Mouse (Mus musculus): ENCODE data around the gene Atp6v1g2. TPM values are rescaled to one million over a fixed set of nuclear protein-coding genes. Genes with fewer than 3 reads are reported as not detected.

Atp6v1g2 gene
- polyA plus RNA-seq, 1 experiment from 2014 or later = 151 TPM

GRCm38 (mm10) chr17:35200398-35200797, 33.1 kb upstream of the Atp6v1g2 start:
- peaks cover 23% of the 10 kb centered on the region for H3K27me3 ChIP-seq (replicated peaks; ENCODE audit: control insufficient read depth, insufficient read depth, low read length)
- 89% methylated on average over 11 of the region's 11 CpGs for WGBS
- H3K9ac ChIP-seq (ENCODE audit: low read depth, low read length) = no peak overlapping the region
- H3K4me3 ChIP-seq (ENCODE audit: low read length) = no peak overlapping the region
- no peak overlapping the region for H3K27ac ChIP-seq (ENCODE audit: low read depth, low read length)
- no peaks in the 10 kb centered on the region for H3K36me3 ChIP-seq (ENCODE audit: control insufficient read depth, insufficient read depth, low read length)
- H3K4me1 ChIP-seq (ENCODE audit: control insufficient read depth, insufficient read depth, low read depth, low read length) = peaks cover 7% of the 10 kb centered on the region; the same call in 1 of the 2 replicates
- ATAC-seq = no peak
- H3K4me2 ChIP-seq (ENCODE audit: low read length) = no peak overlapping the region
- H3K9me3 ChIP-seq (ENCODE audit: control insufficient read depth, low read length) = no peaks in the 10 kb centered on the region

DNA sequence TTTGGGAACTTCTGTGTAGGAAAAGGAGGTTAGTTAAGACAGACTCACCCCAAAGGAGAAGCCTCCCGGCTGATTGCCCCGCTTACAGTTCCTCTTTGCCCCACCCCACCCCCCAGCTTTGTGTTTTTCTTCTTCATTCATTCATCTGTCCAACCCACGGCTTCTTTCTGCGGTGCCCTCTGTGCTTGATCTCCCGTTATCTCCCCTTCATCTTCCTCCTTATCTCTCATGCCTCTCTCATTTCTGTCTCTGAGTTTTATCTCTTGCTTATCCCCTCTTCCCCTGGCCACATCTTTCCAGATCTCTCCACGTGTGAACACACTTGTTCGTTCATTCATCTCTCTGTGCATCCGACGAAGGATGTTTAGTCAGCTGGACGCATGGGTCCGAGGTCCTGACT, 32.3 kb upstream of the Atp6v1g2 start:
- H3K36me3 ChIP-seq (ENCODE audit: control insufficient read depth, insufficient read depth, low read length) = no peaks in the 10 kb centered on the region
- no peak overlapping the region for H3K27ac ChIP-seq (ENCODE audit: low read depth, low read length)
- no peak for ATAC-seq
- 0 out of 2 replicates have a peak, but pooled peaks cover under 1% of the 10 kb centered on the region for H3K4me1 ChIP-seq (ENCODE audit: control insufficient read depth, insufficient read depth, low read depth, low read length)
- peaks cover 17% of the 10 kb centered on the region for H3K27me3 ChIP-seq (replicated peaks; ENCODE audit: control insufficient read depth, insufficient read depth, low read length)
- no peak overlapping the region for H3K4me3 ChIP-seq (ENCODE audit: low read length)
- WGBS = 77% methylated on average over 11 of the region's 11 CpGs
- H3K4me2 ChIP-seq (ENCODE audit: low read length) = no peak overlapping the region
- no peak overlapping the region for H3K9ac ChIP-seq (ENCODE audit: low read depth, low read length)
- no peaks in the 10 kb centered on the region for H3K9me3 ChIP-seq (ENCODE audit: control insufficient read depth, low read length)

DNA sequence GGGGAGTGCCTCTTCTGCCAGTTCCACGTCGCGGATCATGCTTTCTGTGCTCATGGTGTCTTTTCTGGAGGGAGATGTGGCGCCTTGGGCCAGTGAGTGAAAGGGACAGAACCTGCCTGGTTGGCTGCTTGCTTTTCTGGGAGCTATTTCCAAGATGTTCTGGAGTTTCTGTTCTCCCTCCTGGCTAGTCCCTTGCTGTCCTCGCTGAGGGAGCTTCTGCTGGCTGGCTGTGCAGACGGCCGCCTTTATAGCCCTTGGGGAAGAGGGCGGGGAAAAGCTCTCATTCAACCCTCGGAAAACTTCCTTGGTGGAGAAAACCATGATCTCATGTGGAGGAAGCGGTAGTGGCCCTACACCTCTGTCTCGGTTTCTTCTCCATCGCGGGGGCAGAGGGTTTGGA, 31.7 kb upstream of the Atp6v1g2 start, which contains the start of gene Tnf:
Gene Tnf, minus strand, starts transcription at position 221 of the 400 bp plus-strand sequence.
- Histone ChIP-seq H3K36me3 (ENCODE audit: control insufficient read depth, insufficient read depth, low read length) (no peaks in the 10 kb centered on the region), H3K4me2 (ENCODE audit: low read length) (no peak within 1 kb of the TSS), H3K27ac (ENCODE audit: low read depth, low read length) (no peak within 1 kb of the TSS), H3K27me3 (replicated peaks; ENCODE audit: control insufficient read depth, insufficient read depth, low read length) (peaks cover 12% of the 10 kb centered on the region), H3K4me1 (ENCODE audit: control insufficient read depth, insufficient read depth, low read depth, low read length) (no peaks in the 10 kb centered on the region), H3K4me3 (ENCODE audit: low read length) (no peak within 1 kb of the TSS), H3K9me3 (ENCODE audit: control insufficient read depth, low read length) (no peaks in the 10 kb centered on the region), H3K9ac (ENCODE audit: low read depth, low read length) (no peak within 1 kb of the TSS)
- 48% methylated on average over 13 of the region's 13 CpGs for WGBS
- no peak for ATAC-seq

- no peaks in the 10 kb centered on the region for H3K4me1 ChIP-seq (ENCODE audit: control insufficient read depth, insufficient read depth, low read depth, low read length)
- no peak overlapping the region for H3K9ac ChIP-seq (ENCODE audit: low read depth, low read length)
- H3K4me2 ChIP-seq (ENCODE audit: low read length) = no peak overlapping the region
- 76% methylated on average over 4 of the region's 4 CpGs for WGBS
- H3K36me3 ChIP-seq (ENCODE audit: control insufficient read depth, insufficient read depth, low read length) = no peaks in the 10 kb centered on the region
- H3K9me3 ChIP-seq (ENCODE audit: control insufficient read depth, low read length) = no peaks in the 10 kb centered on the region
- H3K27me3 ChIP-seq (replicated peaks; ENCODE audit: control insufficient read depth, insufficient read depth, low read length) = peaks cover 9% of the 10 kb centered on the region
- H3K27ac ChIP-seq (ENCODE audit: low read depth, low read length) = no peak overlapping the region
- no peak overlapping the region for H3K4me3 ChIP-seq (ENCODE audit: low read length)
- no peak for ATAC-seq
Measured at GRCm38 (mm10) chr17:35202442-35202841, 31.0 kb upstream of the Atp6v1g2 start.

- no peak within 1 kb of the TSS for H3K4me2 ChIP-seq (ENCODE audit: low read length)
- H3K36me3 ChIP-seq (ENCODE audit: control insufficient read depth, insufficient read depth, low read length) = no peaks in the 10 kb centered on the region
- no peak for ATAC-seq
- no peaks in the 10 kb centered on the region for H3K9me3 ChIP-seq (ENCODE audit: control insufficient read depth, low read length)
- H3K4me3 ChIP-seq (ENCODE audit: low read length) = no peak within 1 kb of the TSS
- no peaks in the 10 kb centered on the region for H3K4me1 ChIP-seq (ENCODE audit: control insufficient read depth, insufficient read depth, low read depth, low read length)
- H3K27me3 ChIP-seq (replicated peaks; ENCODE audit: control insufficient read depth, insufficient read depth, low read length) = peaks cover 9% of the 10 kb centered on the region
- H3K9ac ChIP-seq (ENCODE audit: low read depth, low read length) = peak within 1 kb of the TSS; percentile 31
- WGBS = 33% methylated on average over 20 of the region's 20 CpGs
- no peak within 1 kb of the TSS for H3K27ac ChIP-seq (ENCODE audit: low read depth, low read length)
Measured at GRCm38 (mm10) chr17:35204494-35205379, 28.7 kb upstream of the Atp6v1g2 start, which contains the start of gene Lta. TSS of gene Lta (minus strand) at chr17:35205351.

- H3K4me1 ChIP-seq (ENCODE audit: control insufficient read depth, insufficient read depth, low read depth, low read length) = no peaks in the 10 kb centered on the region
- H3K4me2 ChIP-seq (ENCODE audit: low read length) = no peak overlapping the region
- H3K9me3 ChIP-seq (ENCODE audit: control insufficient read depth, low read length) = no peaks in the 10 kb centered on the region
- H3K27ac ChIP-seq (ENCODE audit: low read depth, low read length) = no peak overlapping the region
- H3K4me3 ChIP-seq (ENCODE audit: low read length) = no peak overlapping the region
- H3K36me3 ChIP-seq (ENCODE audit: control insufficient read depth, insufficient read depth, low read length) = no peaks in the 10 kb centered on the region
- ATAC-seq = no peak
- peak overlapping the region; percentile 31 for H3K9ac ChIP-seq (ENCODE audit: low read depth, low read length)
- WGBS = 58% methylated on average over 10 of the region's 10 CpGs
- H3K27me3 ChIP-seq (replicated peaks; ENCODE audit: control insufficient read depth, insufficient read depth, low read length) = peaks cover 5% of the 10 kb centered on the region
Measured at GRCm38 (mm10) chr17:35205380-35205769, 28.1 kb upstream of the Atp6v1g2 start.

GRCm38 (mm10) chr17:35209785-35210535, 23.5 kb upstream of the Atp6v1g2 start:
- ATAC-seq = no peak
- Histone ChIP-seq H3K9me3 (ENCODE audit: control insufficient read depth, low read length) (no peaks in the 10 kb centered on the region), H3K27ac (ENCODE audit: low read depth, low read length) (no peak overlapping the region), H3K27me3 (replicated peaks; ENCODE audit: control insufficient read depth, insufficient read depth, low read length) (peaks cover 1% of the 10 kb centered on the region), H3K4me1 (ENCODE audit: control insufficient read depth, insufficient read depth, low read depth, low read length) (no peaks in the 10 kb centered on the region), H3K4me2 (ENCODE audit: low read length) (no peak overlapping the region), H3K36me3 (ENCODE audit: control insufficient read depth, insufficient read depth, low read length) (no peaks in the 10 kb centered on the region), H3K9ac (ENCODE audit: low read depth, low read length) (no peak overlapping the region), H3K4me3 (ENCODE audit: low read length) (no peak overlapping the region)
- 75% methylated on average over 12 of the region's 12 CpGs for WGBS

GRCm38 (mm10) chr17:35210593-35210992, 22.9 kb upstream of the Atp6v1g2 start:
- Histone ChIP-seq H3K9ac (ENCODE audit: low read depth, low read length) (no peak overlapping the region), H3K4me3 (ENCODE audit: low read length) (no peak overlapping the region), H3K9me3 (ENCODE audit: control insufficient read depth, low read length) (no peaks in the 10 kb centered on the region), H3K27ac (ENCODE audit: low read depth, low read length) (no peak overlapping the region), H3K36me3 (ENCODE audit: control insufficient read depth, insufficient read depth, low read length) (no peaks in the 10 kb centered on the region), H3K27me3 (replicated peaks; ENCODE audit: control insufficient read depth, insufficient read depth, low read length) (no peaks in the 10 kb centered on the region), H3K4me2 (ENCODE audit: low read length) (no peak overlapping the region), H3K4me1 (ENCODE audit: control insufficient read depth, insufficient read depth, low read depth, low read length) (no peaks in the 10 kb centered on the region)
- WGBS = 85% methylated on average over 3 of the region's 3 CpGs
- ATAC-seq = no peak

- Histone ChIP-seq H3K4me1 (ENCODE audit: control insufficient read depth, insufficient read depth, low read depth, low read length) (no peaks in the 10 kb centered on the region), H3K27ac (ENCODE audit: low read depth, low read length) (no peak overlapping the region), H3K9ac (ENCODE audit: low read depth, low read length) (no peak overlapping the region), H3K9me3 (ENCODE audit: control insufficient read depth, low read length) (no peaks in the 10 kb centered on the region), H3K4me3 (ENCODE audit: low read length) (no peak overlapping the region), H3K36me3 (ENCODE audit: control insufficient read depth, insufficient read depth, low read length) (no peaks in the 10 kb centered on the region), H3K4me2 (ENCODE audit: low read length) (no peak overlapping the region), H3K27me3 (replicated peaks; ENCODE audit: control insufficient read depth, insufficient read depth, low read length) (no peaks in the 10 kb centered on the region)
- no peak for ATAC-seq
- 94% methylated on average over 5 of the region's 5 CpGs for WGBS
Measured at GRCm38 (mm10) chr17:35213071-35213470, 20.4 kb upstream of the Atp6v1g2 start.

Measured in hindbrain, embryonic 16.5 days (tissue).